Mouse (Mus musculus): Measurements from ENCODE around the gene Ctnnbip1.

GRCm38 (mm10) chr4:149604518-149604917, 86.5 kb downstream of the Ctnnbip1 start:
- TF ChIP-seq CTCF (IDR thresholded peaks at IDR 0.05; ENCODE audit: control insufficient read depth, insufficient read depth, insufficient read length) = no peak
- TF ChIP-seq MAX (IDR thresholded peaks at IDR 0.05) = no peak
- no peak for TF ChIP-seq MYOG (IDR thresholded peaks at IDR 0.05; ENCODE audit: control insufficient read depth, extremely low read depth, insufficient read length)

Measured in C2C12 (cell line).